Mouse (Mus musculus) G1E (cell line): ENCODE measurements around the gene Eftud2.

Experiments used
- CTCF ChIP-seq: IDR thresholded peaks from 2 replicates; pipeline ENCODE4 v1.5.1; 2012; ENCODE audit warnings: low read depth, low read length, inconsistent platforms, mixed read lengths
- GATA1 ChIP-seq: IDR thresholded peaks from 2 replicates; pipeline ENCODE4 v1.6.1; 2012; ENCODE audit warnings: borderline replicate concordance, low read length, inconsistent platforms, mixed read lengths
- POLR2AphosphoS5 ChIP-seq: IDR thresholded peaks from 2 replicates; pipeline ENCODE4 v1.6.1; 2012; ENCODE audit warnings: low read depth, low read length, inconsistent platforms; ENCODE audit not compliant: insufficient replicate concordance
- TAL1 ChIP-seq: conservative IDR thresholded peaks from 2 replicates; pipeline ENCODE4 v1.6.1; 2012; ENCODE audit warnings: low read depth, low read length, inconsistent platforms, mixed read lengths

- TF ChIP-seq CTCF (no peak), GATA1 (no peak), POLR2AphosphoS5 (no peak), TAL1 (no peak)
These were observed 48.0 kb downstream of the Eftud2 start for GRCm38 (mm10) chr11:102832700-102833297.
